ENCODE assay signal across 9 mouse cellular contexts in the genomic region with DNA sequence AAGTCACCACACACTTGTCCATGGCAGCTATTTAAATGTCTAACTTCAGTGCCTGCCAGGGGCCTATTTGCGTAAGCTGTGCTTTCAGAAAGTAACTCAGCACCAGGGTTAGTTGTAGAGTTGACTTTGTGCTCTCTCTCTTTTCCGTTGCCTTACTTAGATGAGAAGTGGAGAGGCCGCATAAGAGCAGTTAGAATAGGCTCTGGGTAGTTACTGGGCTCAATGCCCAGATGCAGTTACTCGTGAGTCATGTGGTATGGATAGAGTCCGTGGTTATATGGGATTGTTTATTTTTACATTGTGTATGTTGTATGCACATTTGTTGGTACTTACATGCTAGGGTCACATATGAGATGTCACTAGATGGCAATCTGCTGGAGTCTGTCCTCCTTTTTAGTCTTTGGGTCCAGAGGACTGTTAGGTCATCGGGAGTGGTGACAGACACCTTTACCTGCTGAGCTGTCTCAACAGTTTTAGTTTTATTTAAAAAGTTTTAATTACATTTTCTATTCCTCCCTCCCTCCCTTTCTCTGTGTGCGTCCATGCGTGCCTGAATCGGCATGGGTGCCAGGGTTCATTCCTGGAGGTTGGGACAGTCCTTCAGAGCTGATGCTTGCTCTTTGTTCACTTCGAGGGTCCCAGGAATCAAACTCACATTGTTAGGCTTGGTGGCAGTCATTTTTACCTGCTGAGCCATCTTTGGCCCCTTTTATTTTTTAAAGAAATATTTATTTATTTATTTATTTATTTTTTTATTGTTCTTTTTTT. TPM values are rescaled to one million over a fixed set of nuclear protein-coding genes. Genes with fewer than 3 reads are reported as not detected.
DNase-seq lines count a peak whose midpoint lies in the region; ATAC-seq and TF ChIP-seq lines count a peak whose summit lies in the region.
"Had no signal": no experiment of that assay in that cellular context is flagged by ENCODE, and none has a peak within 500 bp of the region (broad histone marks: within the 10 kb centered on the region; RNA-seq: fewer than 3 reads in every experiment).

No protein-coding gene starts in this region.

- no peaks in the 10 kb centered on the region for H3K27me3 ChIP-seq in hindbrain, embryonic 14.5 days (ENCODE audit: control insufficient read depth, insufficient read depth, low read length)
- H3K27me3 ChIP-seq in hindbrain, embryonic 10.5 days (ENCODE audit: insufficient read depth, poor library complexity, severe bottlenecking): no peaks in the 10 kb centered on the region

- TF ChIP-seq CTCF in bone marrow macrophage, adult 2 months (IDR thresholded peaks at IDR 0.05; ENCODE audit: low read depth, low read length): no peak

- H3K4me3 ChIP-seq in hindbrain, embryonic 14.5 days (replicated peaks; ENCODE audit: low read length): no peak overlapping the region
- H3K4me3 ChIP-seq in hindbrain, embryonic 10.5 days: no peak overlapping the region
- no peak overlapping the region; the same call in 1 of the 2 replicates for H3K4me3 ChIP-seq in bone marrow macrophage, adult 2 months (ENCODE audit: insufficient read depth, low read length)

- peak overlapping the region; percentile 83 for H3K4me2 ChIP-seq in hindbrain, embryonic 14.5 days (replicated peaks)

- H3K9me3 ChIP-seq in hindbrain, embryonic 14.5 days (ENCODE audit: control insufficient read depth, low read length): no peaks in the 10 kb centered on the region
- no peaks in the 10 kb centered on the region for H3K9me3 ChIP-seq in hindbrain, embryonic 10.5 days

- H3K4me1 ChIP-seq in hindbrain, embryonic 14.5 days (replicated peaks; ENCODE audit: control insufficient read depth, insufficient read depth, low read length): peaks cover 30% of the 10 kb centered on the region
- H3K4me1 ChIP-seq in hindbrain, embryonic 10.5 days (replicated peaks): peaks cover 19% of the 10 kb centered on the region
- H3K4me1 ChIP-seq in bone marrow macrophage, adult 2 months (ENCODE audit: control insufficient read depth, insufficient read depth, low read length): peaks cover 27% of the 10 kb centered on the region

- TF ChIP-seq POLR2A in bone marrow macrophage, adult 2 months (IDR thresholded peaks at IDR 0.05; ENCODE audit: borderline replicate concordance, low read depth, low read length): no peak

- H3K9ac ChIP-seq in hindbrain, embryonic 14.5 days: no peak overlapping the region

- no peaks in the 10 kb centered on the region for H3K36me3 ChIP-seq in hindbrain, embryonic 14.5 days (replicated peaks; ENCODE audit: control insufficient read depth, insufficient read depth)
- H3K36me3 ChIP-seq in hindbrain, embryonic 10.5 days: no peaks in the 10 kb centered on the region

- no peak for DNase-seq in hindbrain, embryonic 14.5 days (ENCODE audit: low spot score)
- DNase-seq in hindbrain, embryonic 10.5 days (ENCODE audit: low spot score): no peak
- peak; percentile 19 for DNase-seq in CD4-positive helper T cell, adult 2 months (ENCODE audit: low read depth, low spot score)
- DNase-seq in lung, postnatal 14 days: peak; percentile 29
- DNase-seq in T-cell, adult 2 months (ENCODE audit: low spot score): no peak
- no peak for DNase-seq in right cerebral cortex, postnatal 4 days
- no peak for DNase-seq in ovary, adult 18-20 months (ENCODE audit: low spot score)

- WGBS in hindbrain, embryonic 14.5 days: 70% methylated on average over 10 of the region's 10 CpGs
- 78% methylated on average over 10 of the region's 10 CpGs for WGBS in hindbrain, embryonic 10.5 days

- ATAC-seq in hindbrain, embryonic 14.5 days (ENCODE audit: low FRiP score): no peak
- ATAC-seq: activated CD4-positive, CD25-positive, alpha-beta regulatory T cell, adult 4 months had no signal

- H3K27ac ChIP-seq in hindbrain, embryonic 14.5 days: no peak overlapping the region
- H3K27ac ChIP-seq in hindbrain, embryonic 10.5 days: no peak overlapping the region
- H3K27ac ChIP-seq in bone marrow macrophage, adult 2 months (ENCODE audit: insufficient read depth, low read depth, low read length): peak overlapping the region; percentile 45

RNA-seq across cellular contexts. Expression of gene Fam117b, which starts 3.2 kb away (rescaled TPM):
- polyA plus RNA-seq in hindbrain, embryonic 14.5 days (2014; fragmentation: Nextera tagmentation; extraction: Ambion mirVana): 58.6 and 63.3 TPM in 2 replicates
- 11.0 and 12.6 TPM in 2 replicates for polyA plus RNA-seq in hindbrain, embryonic 10.5 days (2016; fragmentation: Nextera tagmentation; extraction: Ambion mirVana)
- polyA plus RNA-seq in bone marrow macrophage, adult 2 months (2012; ENCODE audit: insufficient read depth, insufficient read length, missing spikeins): 29.2 and 31.6 TPM in 2 replicates

Comparison
In these comparisons a context has a peak if more than half of its experiments do, and no peak if none do; other contexts are left out.
1. DNase-seq: peak in CD4-positive helper T cell, adult 2 months (single experiment) and lung, postnatal 14 days (single experiment); none in hindbrain, embryonic 14.5 days (single experiment), hindbrain, embryonic 10.5 days (single experiment), T-cell, adult 2 months (single experiment), right cerebral cortex, postnatal 4 days (single experiment) and ovary, adult 18-20 months (single experiment).